ENCODE assay signal across 8 mouse cellular contexts in genomic region chr12:105019359-105020219, GRCm38 (mm10). TPM values are rescaled to one million over a fixed set of nuclear protein-coding genes. Genes with fewer than 3 reads are reported as not detected.
A peak's percentile ranks its signal among the peaks of the same experiment; 100 is the strongest.
DNase-seq lines count a peak whose midpoint lies in the region; ATAC-seq lines count a peak whose summit lies in the region.

No protein-coding gene starts in this region.

- peak; percentile 55 for ATAC-seq in megakaryocyte, adult 5-6 weeks (ENCODE audit: poor library complexity, severe bottlenecking)
- no peak for ATAC-seq in forebrain, embryonic 13.5 days

- no peak overlapping the region for H3K4me3 ChIP-seq in forebrain, embryonic 13.5 days

- no peak overlapping the region for H3K27ac ChIP-seq in forebrain, embryonic 13.5 days

- H3K27me3 ChIP-seq in forebrain, embryonic 13.5 days = no peaks in the 10 kb centered on the region

- peaks cover 18% of the 10 kb centered on the region for H3K9me3 ChIP-seq in forebrain, embryonic 13.5 days (replicated peaks)

- no peaks in the 10 kb centered on the region for H3K36me3 ChIP-seq in forebrain, embryonic 13.5 days (ENCODE audit: poor library complexity, severe bottlenecking)

- peak; percentile 64 to 71 for DNase-seq in lung, adult 18-20 months
- no peak for DNase-seq in lung, postnatal 4 days
- peak; percentile 89 to 90 for DNase-seq in adrenal gland, postnatal 36 days
- peak; percentile 85 to 86 for DNase-seq in heart, postnatal 10 days
- DNase-seq in frontal cortex, postnatal 25 days (ENCODE audit: low spot score in 2 of 2) = no peak
- DNase-seq in adipocyte (ENCODE audit: low spot score) = no peak

- peaks cover 10% of the 10 kb centered on the region for H3K4me1 ChIP-seq in forebrain, embryonic 13.5 days

- no peak overlapping the region; the same call in 1 of the 2 replicates for H3K9ac ChIP-seq in forebrain, embryonic 13.5 days

- H3K4me2 ChIP-seq in forebrain, embryonic 13.5 days = no peak overlapping the region

- 53% methylated on average over 19 of the region's 19 CpGs for WGBS in forebrain, embryonic 13.5 days

- intact Hi-C loops in heart, postnatal 10 days (cut with DNase I) = loop anchor here (10.0 kb wide), 1 partner anchor 575 kb away; no protein-coding TSS in a partner anchor

RNA-seq across cellular contexts. Expression of gene Syne3, which starts 10.0 kb away (rescaled TPM):
- total RNA-seq in adrenal gland, postnatal 36 days (2021) = 10 to 100 TPM; 16.5 to 18.2 TPM
- total RNA-seq in heart, postnatal 10 days (2021) = 1 to 10 TPM; 6.1 to 6.4 TPM
- total RNA-seq in megakaryocyte, adult 5-6 weeks (2015) = 14.1 and 17.8 TPM in 2 replicates
- 26.9 and 28.4 TPM in 2 replicates for total RNA-seq in megakaryocyte, adult 5-6 weeks (2017)
- 0.12 and 0.16 TPM in 2 replicates for polyA plus RNA-seq in forebrain, embryonic 13.5 days (2015; fragmentation: Nextera tagmentation; extraction: Ambion mirVana)

RNA-seq across cellular contexts. Expression of gene Glrx5, which starts 12.9 kb away (rescaled TPM):
- total RNA-seq in adrenal gland, postnatal 36 days (2021) = 100 to 1,000 TPM; 159 to 254 TPM
- 10 to 100 TPM; 84.5 to 86.0 TPM for total RNA-seq in heart, postnatal 10 days (2021)
- 24.8 and 35.1 TPM in 2 replicates for total RNA-seq in megakaryocyte, adult 5-6 weeks (2015)
- 10.0 and 10.7 TPM in 2 replicates for total RNA-seq in megakaryocyte, adult 5-6 weeks (2017)
- polyA plus RNA-seq in forebrain, embryonic 13.5 days (2015; fragmentation: Nextera tagmentation; extraction: Ambion mirVana) = 140 and 148 TPM in 2 replicates

Comparison
In these comparisons a context has a peak if more than half of its experiments do, and no peak if none do; other contexts are left out.
1. DNase-seq: peak in lung, adult 18-20 months (2 of 2), adrenal gland, postnatal 36 days (2 of 2) and heart, postnatal 10 days (2 of 2); none in lung, postnatal 4 days (0 of 2), frontal cortex, postnatal 25 days (0 of 2) and adipocyte (single experiment).